Mouse (Mus musculus) kidney, adult 9 months (tissue): ENCODE data around the gene Samd3.

Experiments
- DNase-seq: peaks from one replicate; pipeline ENCODE4 v3.0.0; 2022

Gene Samd3

GRCm38 (mm10) chr10:26303485-26303884 lies 74.0 kb downstream of the Samd3 start:
- no peak for DNase-seq

DNA sequence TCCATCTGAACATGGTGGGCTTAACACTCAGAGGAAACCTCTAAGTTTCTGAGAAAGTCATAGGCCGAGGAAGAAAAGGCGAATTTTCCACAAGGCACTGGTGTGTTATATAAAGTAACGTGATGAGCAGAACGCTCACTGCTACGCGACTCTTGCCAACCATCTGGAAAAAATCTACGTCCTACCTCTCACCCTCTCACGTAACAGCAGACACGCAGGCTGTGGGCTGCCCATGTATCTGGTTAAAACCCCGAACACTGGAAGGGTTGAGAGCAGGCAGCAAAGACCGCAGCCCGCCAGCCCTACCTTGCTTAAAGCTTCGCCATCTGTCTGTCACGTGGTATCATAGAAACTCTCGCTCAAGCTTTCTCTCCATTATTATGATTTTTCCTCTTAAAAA lies 84.8 kb downstream of the Samd3 start:
- DNase-seq = no peak

DNA sequence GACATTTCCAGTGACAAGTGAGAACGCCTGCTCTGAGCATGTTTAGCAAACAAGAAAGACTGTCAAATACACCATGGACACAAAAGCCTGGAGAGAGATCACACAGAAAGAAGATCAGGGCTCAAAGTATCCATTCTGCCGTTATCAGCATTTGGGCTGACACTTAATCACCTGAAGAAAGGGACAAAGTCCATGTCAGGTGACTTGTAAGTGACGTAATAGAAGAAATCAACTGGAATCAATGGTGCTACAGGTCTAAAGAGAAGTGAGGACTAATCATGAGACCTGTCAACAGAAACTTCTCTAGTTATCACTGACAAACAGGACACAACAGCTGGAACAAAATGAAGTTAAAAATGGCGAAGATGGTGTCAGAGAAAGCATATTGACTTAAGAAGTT lies 91.2 kb downstream of the Samd3 start:
- no peak for DNase-seq
